Mouse (Mus musculus) midbrain, postnatal 0 days (tissue): ENCODE results near the gene Def6. TPM values are rescaled to one million over a fixed set of nuclear protein-coding genes. Genes with fewer than 3 reads are reported as not detected.
A peak's percentile ranks its signal among the peaks of the same experiment; 100 is the strongest.

Experiments used
- ATAC-seq: fragments of 200-750 bp; cut with Nextera tagmentation; 2 replicates; pipeline ENCODE4 v1.8.0; 2017; ENCODE audit warnings: moderate number of reproducible peaks, mild to moderate bottlenecking, moderate TSS enrichment, moderate library complexity; ENCODE audit not compliant: low FRiP score
- DNase-seq: peaks from one replicate; pipeline ENCODE4 v3.0.0-alpha.2; 2015; ENCODE audit warnings: low spot score
- H3K27ac ChIP-seq: fragments of 300-500 bp; sonication (generic); 2 replicates; pipeline ENCODE4 v1.5.1; 2014; ENCODE audit warnings: low read depth, mild to moderate bottlenecking, low read length, mixed read lengths
- H3K27me3 ChIP-seq: fragments of 300-500 bp; sonication (generic); 2 replicates; pipeline ENCODE4 v1.6.1; 2014; ENCODE audit warnings: low read length, control low read depth, mixed read lengths; ENCODE audit not compliant: insufficient read depth
- H3K36me3 ChIP-seq: fragments of 300-500 bp; sonication (generic); 2 replicates; pipeline ENCODE4 v1.6.1; 2014; ENCODE audit warnings: low read length, control low read depth, mixed read lengths; ENCODE audit not compliant: insufficient read depth
- H3K4me1 ChIP-seq: fragments of 300-500 bp; sonication (generic); 2 replicates; pipeline ENCODE4 v1.6.1; 2014; ENCODE audit warnings: mild to moderate bottlenecking, control low read depth, antibody characterized with exemption, low read length, mixed read lengths; ENCODE audit not compliant: insufficient read depth
- H3K4me2 ChIP-seq: fragments of 300-500 bp; sonication (generic); 2 replicates; pipeline ENCODE4 v1.6.1; 2014; ENCODE audit warnings: low read depth, mild to moderate bottlenecking, low read length, mixed read lengths; ENCODE audit not compliant: poor library complexity, severe bottlenecking
- H3K4me3 ChIP-seq: fragments of 300-500 bp; sonication (generic); 2 replicates; pipeline ENCODE4 v1.5.1; 2014; ENCODE audit warnings: low read depth, mild to moderate bottlenecking, low read length, moderate library complexity
- H3K9ac ChIP-seq: fragments of 300-500 bp; sonication (generic); replicated peaks from 2 replicates; pipeline ENCODE4 v1.6.1; 2014; ENCODE audit warnings: mild to moderate bottlenecking, low read length, moderate library complexity, mixed read lengths; ENCODE audit not compliant: poor library complexity, severe bottlenecking
- H3K9me3 ChIP-seq: fragments of 300-500 bp; sonication (generic); 2 replicates; pipeline ENCODE4 v1.6.1; 2016; ENCODE audit warnings: low read length, control low read depth
- CTCF ChIP-seq: IDR thresholded peaks from 2 replicates; pipeline ENCODE4 v1.5.1; 2016; ENCODE audit warnings: antibody characterized with exemption, mild to moderate bottlenecking
- WGBS: fragments of 180-500 bp; shearing (Covaris S2); extraction: QIAGEN DNeasy Blood & Tissue Kit; methylation state at CpG from one replicate; pipeline ENCODE4 v1.1.7; 2014; 5-methylcytosine and 5-hydroxymethylcytosine counted together
- polyA plus RNA-seq: library from polyadenylated mRNA; unstranded; fragments of >200 nt; fragmentation: Nextera tagmentation; extraction: Ambion mirVana; gene quantifications from 2 replicates; pipeline ENCODE4 v1.2.1, GENCODE M21; 2015
- total RNA-seq: library from RNA; depleted of rRNA; stranded (reverse); fragments of >200 nt; gene quantifications from 2 replicates; pipeline ENCODE4 v1.2.3, GENCODE M21; 2014

The Def6 gene
- total and polyA plus RNA-seq, 2 experiments from 2014 or later: 6.7 to 8.3 TPM

- H3K4me3 ChIP-seq: no peak overlapping the region
- H3K27me3 ChIP-seq: no peaks in the 10 kb centered on the region
- DNase-seq: no peak
- no peak overlapping the region for H3K9ac ChIP-seq
- no peak overlapping the region for H3K4me2 ChIP-seq
- WGBS: 73% methylated on average over 4 of the region's 4 CpGs
- TF ChIP-seq CTCF: no peak
- no peaks in the 10 kb centered on the region for H3K36me3 ChIP-seq
- no peak for ATAC-seq
- no peaks in the 10 kb centered on the region for H3K9me3 ChIP-seq
- H3K4me1 ChIP-seq: no peaks in the 10 kb centered on the region
- H3K27ac ChIP-seq: no peak overlapping the region
Observed at GRCm38 (mm10) chr17:28254804-28255203, 47.2 kb downstream of the Def6 start.

- H3K9ac ChIP-seq: no peak overlapping the region
Observed at GRCm38 (mm10) chr17:28255651-28256050, 48.1 kb downstream of the Def6 start.

GRCm38 (mm10) chr17:28256651-28257328 lies 49.2 kb downstream of the Def6 start:
- Histone ChIP-seq H3K4me2 (no peak overlapping the region), H3K27ac (no peak overlapping the region), H3K9ac (no peak overlapping the region), H3K4me3 (no peak overlapping the region), H3K9me3 (no peaks in the 10 kb centered on the region), H3K36me3 (no peaks in the 10 kb centered on the region), H3K27me3 (no peaks in the 10 kb centered on the region), H3K4me1 (no peaks in the 10 kb centered on the region)
- no peak for TF ChIP-seq CTCF
- 81% methylated on average over 13 of the region's 13 CpGs for WGBS
- ATAC-seq (no peak), DNase-seq (no peak)

More at GRCm38 (mm10) chr17:28255651-28256050, 48.1 kb downstream of the Def6 start:
- H3K27ac ChIP-seq: no peak overlapping the region; the same call in 1 of the 2 replicates
- H3K4me3 ChIP-seq: no peak overlapping the region
- no peaks in the 10 kb centered on the region for H3K27me3 ChIP-seq
- WGBS: 35% methylated on average over 5 of the region's 5 CpGs
- DNase-seq (no peak), ATAC-seq (no peak)
- H3K4me1 ChIP-seq: no peaks in the 10 kb centered on the region
- no peak for TF ChIP-seq CTCF
- H3K9me3 ChIP-seq: no peaks in the 10 kb centered on the region
- no peak overlapping the region for H3K4me2 ChIP-seq
- no peaks in the 10 kb centered on the region for H3K36me3 ChIP-seq

- TF ChIP-seq CTCF: no peak
- Histone ChIP-seq H3K4me3 (no peak overlapping the region), H3K27me3 (no peaks in the 10 kb centered on the region), H3K36me3 (no peaks in the 10 kb centered on the region), H3K27ac (no peak overlapping the region), H3K4me1 (no peaks in the 10 kb centered on the region), H3K4me2 (no peak overlapping the region), H3K9ac (no peak overlapping the region), H3K9me3 (no peaks in the 10 kb centered on the region)
- DNase-seq (no peak), ATAC-seq (no peak)
- 89% methylated on average over 9 of the region's 9 CpGs for WGBS
Observed at GRCm38 (mm10) chr17:28258325-28258724, 50.7 kb downstream of the Def6 start.

GRCm38 (mm10) chr17:28259890-28260542 lies 52.4 kb downstream of the Def6 start:
- H3K9me3 ChIP-seq: no peaks in the 10 kb centered on the region
- H3K9ac ChIP-seq: no peak overlapping the region
- H3K4me3 ChIP-seq: no peak overlapping the region
- WGBS: 75% methylated on average over 16 of the region's 16 CpGs
- TF ChIP-seq CTCF: peak; percentile 47
- no peak for ATAC-seq
- H3K4me2 ChIP-seq: no peak overlapping the region
- H3K36me3 ChIP-seq: no peaks in the 10 kb centered on the region
- H3K4me1 ChIP-seq: no peaks in the 10 kb centered on the region
- no peak for DNase-seq
- H3K27ac ChIP-seq: no peak overlapping the region
- H3K27me3 ChIP-seq: no peaks in the 10 kb centered on the region

GRCm38 (mm10) chr17:28260543-28260909 lies 52.9 kb downstream of the Def6 start:
- H3K4me3 ChIP-seq: no peak overlapping the region
- DNase-seq (no peak), ATAC-seq (no peak)
- H3K27ac ChIP-seq: no peak overlapping the region
- H3K9ac ChIP-seq: no peak overlapping the region
- 90% methylated on average over 9 of the region's 9 CpGs for WGBS
- no peaks in the 10 kb centered on the region for H3K36me3 ChIP-seq
- H3K9me3 ChIP-seq: no peaks in the 10 kb centered on the region
- TF ChIP-seq CTCF: no peak
- H3K4me1 ChIP-seq: no peaks in the 10 kb centered on the region
- H3K27me3 ChIP-seq: no peaks in the 10 kb centered on the region
- H3K4me2 ChIP-seq: no peak overlapping the region
